Mouse (Mus musculus) left cerebral cortex, adult 8-10 months (tissue): ENCODE data around the gene Actr3b. TPM values are rescaled to one million over a fixed set of nuclear protein-coding genes. Genes with fewer than 3 reads are reported as not detected.
A peak's percentile ranks its signal among the peaks of the same experiment; 100 is the strongest.
"Not testable (repeated sequence)": the region's sequence is repeated elsewhere in the genome, so short reads cannot be mapped to it uniquely, and the experiment has no call there.

Experiments used
- DNase-seq, 2 experiments: peaks; one replicate each; pipeline ENCODE4 v3.0.0; 2022; ENCODE audit warnings: low spot score in 2 of 2
- total RNA-seq, 4 experiments: library from RNA; stranded (reverse); gene quantifications; 2 replicates each; pipeline ENCODE4 v1.2.4; 2022

Actr3b gene
- total RNA-seq = 100 to 1,000 TPM; 114 to 130 (median 118) TPM

GRCm38 (mm10) chr5:25759460-25760409 is at the start of gene Actr3b:
Gene Actr3b (plus strand): TSS chr5:25759997.
- peak; percentile 75 to 92 for DNase-seq

- not testable (repeated sequence) for DNase-seq
Observed at GRCm38 (mm10) chr5:25713001-25713706, 46.6 kb upstream of the Actr3b start.

- no peak for DNase-seq
Observed at GRCm38 (mm10) chr5:25719390-25719789, 40.4 kb upstream of the Actr3b start.

GRCm38 (mm10) chr5:25723016-25723415 is 36.8 kb upstream of the Actr3b start:
- DNase-seq = no peak

- DNase-seq = no peak
Observed at GRCm38 (mm10) chr5:25724134-25724675, 35.6 kb upstream of the Actr3b start.

GRCm38 (mm10) chr5:25734318-25734717 is 25.5 kb upstream of the Actr3b start:
- peak in 1 of 2 experiments; percentile 44 for DNase-seq

GRCm38 (mm10) chr5:25735861-25736260 is 23.9 kb upstream of the Actr3b start:
- DNase-seq = peak in 1 of 2 experiments; percentile 55

- no peak for DNase-seq
Observed at GRCm38 (mm10) chr5:25738448-25738847, 21.3 kb upstream of the Actr3b start.

GRCm38 (mm10) chr5:25738902-25739301 is 20.9 kb upstream of the Actr3b start:
- not testable (repeated sequence) for DNase-seq

- DNase-seq = no peak
Observed at GRCm38 (mm10) chr5:25747904-25748303, 11.9 kb upstream of the Actr3b start.

- no peak for DNase-seq
Observed at GRCm38 (mm10) chr5:25748613-25749012, 11.2 kb upstream of the Actr3b start.

- no peak for DNase-seq
Observed at GRCm38 (mm10) chr5:25751552-25751951, 8.2 kb upstream of the Actr3b start.

GRCm38 (mm10) chr5:25752862-25753261 is 6.9 kb upstream of the Actr3b start:
- peak in 1 of 2 experiments; percentile 28 for DNase-seq

GRCm38 (mm10) chr5:25753556-25754235 is 6.1 kb upstream of the Actr3b start:
- DNase-seq = no peak

GRCm38 (mm10) chr5:25754236-25754766 is 5.5 kb upstream of the Actr3b start:
- DNase-seq = peak in 1 of 2 experiments; percentile 27

GRCm38 (mm10) chr5:25760410-25760832 is 624 bp downstream of the Actr3b start:
- DNase-seq = peak in 1 of 2 experiments; percentile 61

- peak in 1 of 2 experiments; percentile 8 for DNase-seq
Observed at GRCm38 (mm10) chr5:25760871-25761270, 1.1 kb downstream of the Actr3b start.

- DNase-seq = no peak
Observed at GRCm38 (mm10) chr5:25761850-25762249, 2.1 kb downstream of the Actr3b start.

- no peak for DNase-seq
Observed at GRCm38 (mm10) chr5:25769006-25769405, 9.2 kb downstream of the Actr3b start.

- no peak for DNase-seq
Observed at GRCm38 (mm10) chr5:25769406-25769805, 9.6 kb downstream of the Actr3b start.

- no peak for DNase-seq
Observed at GRCm38 (mm10) chr5:25772456-25772855, 12.7 kb downstream of the Actr3b start.
